Mouse (Mus musculus) heart, embryonic 11.5 days (tissue): ENCODE measurements around the gene Rrp36. TPM values are rescaled to one million over a fixed set of nuclear protein-coding genes. Genes with fewer than 3 reads are reported as not detected.
A peak's percentile ranks its signal among the peaks of the same experiment; 100 is the strongest.

Experiments
- ATAC-seq: fragments of 200-750 bp; cut with Nextera tagmentation; replicated peaks from 2 replicates; pipeline ENCODE4 v1.8.0; 2017; ENCODE audit warnings: moderate library complexity; ENCODE audit not compliant: insufficient number of reproducible peaks, low FRiP score, low TSS enrichment
- H3K27ac ChIP-seq: fragments of 300-500 bp; sonication (generic); 2 replicates; pipeline ENCODE4 v1.5.1; 2014; ENCODE audit warnings: mild to moderate bottlenecking, low read depth, low read length
- H3K27me3 ChIP-seq: fragments of 300-500 bp; sonication (generic); 2 replicates; pipeline ENCODE4 v1.6.1; 2014; ENCODE audit warnings: mild to moderate bottlenecking, low read length, mixed read lengths; ENCODE audit not compliant: control insufficient read depth, insufficient read depth
- H3K36me3 ChIP-seq: fragments of 300-500 bp; sonication (generic); 2 replicates; pipeline ENCODE4 v1.6.1; 2014; ENCODE audit warnings: mild to moderate bottlenecking, low read length, moderate library complexity, mixed read lengths; ENCODE audit not compliant: control insufficient read depth, insufficient read depth
- H3K4me1 ChIP-seq: fragments of 300-500 bp; sonication (generic); 2 replicates; pipeline ENCODE4 v1.6.1; 2014; ENCODE audit warnings: low read length; ENCODE audit not compliant: control insufficient read depth, insufficient read depth
- H3K4me2 ChIP-seq: fragments of 300-500 bp; sonication (generic); 2 replicates; pipeline ENCODE4 v1.6.1; 2014; ENCODE audit warnings: mild to moderate bottlenecking, moderate library complexity
- H3K4me3 ChIP-seq: fragments of 300-500 bp; sonication (generic); 2 replicates; pipeline ENCODE4 v1.5.1; 2014; ENCODE audit warnings: low read depth, low read length
- H3K9ac ChIP-seq: fragments of 300-500 bp; sonication (generic); 2 replicates; pipeline ENCODE4 v1.6.1; 2014; ENCODE audit warnings: mild to moderate bottlenecking, low read depth, low read length, moderate library complexity
- H3K9me3 ChIP-seq: fragments of 300-500 bp; sonication (generic); replicated peaks from 2 replicates; pipeline ENCODE4 v1.6.1; 2016; ENCODE audit warnings: low read length; ENCODE audit not compliant: control insufficient read depth
- WGBS: fragments of 180-500 bp; shearing (Covaris S2); extraction: QIAGEN DNeasy Blood & Tissue Kit; methylation state at CpG from one replicate; pipeline ENCODE4 v1.1.7; 2014; ENCODE audit not compliant: insufficient replicate concordance; 5-methylcytosine and 5-hydroxymethylcytosine counted together
- polyA plus RNA-seq: library from polyadenylated mRNA; unstranded; fragments of >200 nt; fragmentation: Nextera tagmentation; extraction: Ambion mirVana; gene quantifications from 2 replicates; pipeline ENCODE4 v1.2.1, GENCODE M21; 2014

Rrp36 gene
- polyA plus RNA-seq = 37.0 and 40.8 TPM in 2 replicates

DNA sequence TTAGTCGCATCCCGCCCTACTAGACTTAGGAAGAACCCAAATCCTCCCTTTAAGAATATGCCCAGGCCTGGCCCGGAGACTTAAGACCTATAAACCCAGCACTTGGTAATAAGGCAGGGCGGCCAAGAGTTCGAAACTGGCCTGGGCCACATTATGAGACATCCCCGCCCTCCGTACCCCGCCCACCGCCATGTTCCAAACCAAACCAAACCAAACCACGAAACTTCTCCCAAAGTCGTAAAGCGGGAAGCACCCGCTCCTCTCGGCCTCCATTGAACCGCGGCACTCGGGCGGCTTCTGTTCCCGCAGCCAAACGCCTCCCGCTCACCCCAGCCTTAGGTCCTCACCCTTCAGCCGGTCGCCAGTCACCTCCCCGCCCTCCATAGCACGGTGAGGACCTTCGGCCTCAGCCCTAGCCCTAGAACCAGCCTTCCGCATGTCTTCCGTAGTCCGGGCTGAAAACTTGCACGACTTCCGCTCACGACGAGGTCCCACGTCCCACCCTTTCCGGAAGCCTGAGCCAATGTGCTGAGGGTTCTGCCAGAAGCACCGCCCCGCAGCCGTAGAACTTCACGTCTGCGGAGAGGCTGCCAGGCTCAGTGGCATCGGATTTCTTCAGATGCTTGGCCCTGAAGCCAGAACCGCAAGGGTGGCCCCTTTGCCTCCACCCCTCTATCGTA lies at the start of gene Rrp36:
Gene Rrp36 (minus strand): TSS at position 503 of the 680 bp plus-strand sequence.
- peaks cover 25% of the 10 kb centered on the region for H3K4me1 ChIP-seq
- peak; percentile 83 for ATAC-seq
- H3K27me3 ChIP-seq = no peaks in the 10 kb centered on the region
- H3K36me3 ChIP-seq = peaks cover 32% of the 10 kb centered on the region
- WGBS = 1% methylated on average over 43 of the region's 43 CpGs
- H3K27ac ChIP-seq = peak within 1 kb of the TSS; percentile 61
- peak within 1 kb of the TSS; percentile 68 for H3K4me3 ChIP-seq
- no peaks in the 10 kb centered on the region for H3K9me3 ChIP-seq
- H3K9ac ChIP-seq = peak within 1 kb of the TSS; percentile 79
- H3K4me2 ChIP-seq = peak within 1 kb of the TSS; percentile 85

- no peak overlapping the region for H3K27ac ChIP-seq
- H3K4me3 ChIP-seq = no peak overlapping the region
- no peak overlapping the region for H3K9ac ChIP-seq
- no peak for ATAC-seq
- H3K36me3 ChIP-seq = peaks cover 5% of the 10 kb centered on the region
- no peaks in the 10 kb centered on the region for H3K27me3 ChIP-seq
- 90% methylated on average over 7 of the region's 7 CpGs for WGBS
- H3K4me2 ChIP-seq = no peak overlapping the region
- H3K9me3 ChIP-seq = no peaks in the 10 kb centered on the region
- peaks cover 5% of the 10 kb centered on the region; the same call in 1 of the 2 replicates for H3K4me1 ChIP-seq
These were observed 46.9 kb upstream of the Rrp36 start for GRCm38 (mm10) chr17:46721077-46721476.

GRCm38 (mm10) chr17:46714756-46715481 lies 40.8 kb upstream of the Rrp36 start:
- no peaks in the 10 kb centered on the region for H3K27me3 ChIP-seq
- H3K4me2 ChIP-seq = no peak overlapping the region
- H3K9ac ChIP-seq = no peak overlapping the region
- H3K9me3 ChIP-seq = no peaks in the 10 kb centered on the region
- H3K4me3 ChIP-seq = no peak overlapping the region
- H3K36me3 ChIP-seq = peaks cover 15% of the 10 kb centered on the region
- H3K27ac ChIP-seq = no peak overlapping the region
- peaks cover 11% of the 10 kb centered on the region for H3K4me1 ChIP-seq
- 93% methylated on average over 11 of the region's 11 CpGs for WGBS
- ATAC-seq = no peak

GRCm38 (mm10) chr17:46713849-46714248 lies 39.7 kb upstream of the Rrp36 start:
- Histone ChIP-seq H3K9ac (no peak overlapping the region), H3K36me3 (peaks cover 15% of the 10 kb centered on the region), H3K9me3 (no peaks in the 10 kb centered on the region), H3K4me3 (no peak overlapping the region), H3K4me2 (no peak overlapping the region), H3K27ac (no peak overlapping the region), H3K4me1 (peaks cover 11% of the 10 kb centered on the region), H3K27me3 (no peaks in the 10 kb centered on the region)
- 89% methylated on average over 9 of the region's 9 CpGs for WGBS
- ATAC-seq = no peak

DNA sequence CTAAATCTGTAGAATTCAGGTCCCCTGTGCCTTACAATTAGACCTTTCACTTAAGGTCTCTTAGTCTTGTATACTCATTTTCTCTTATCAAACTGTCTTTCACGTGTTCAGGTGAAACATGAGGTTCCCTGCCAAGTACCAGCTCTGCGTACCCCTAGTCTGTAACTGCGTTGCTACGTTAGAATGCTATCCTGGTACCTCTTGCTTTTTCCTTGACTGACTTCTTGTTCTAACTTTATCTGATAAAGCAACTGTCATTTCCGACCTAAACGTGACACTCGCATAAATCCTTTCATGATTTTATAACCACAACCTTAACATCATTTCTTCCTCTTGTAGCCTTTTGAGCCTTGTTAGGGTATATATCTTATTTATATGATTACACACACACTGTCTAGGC lies 38.3 kb upstream of the Rrp36 start:
- peak overlapping the region; percentile 99 for H3K4me3 ChIP-seq
- no peak for ATAC-seq
- H3K4me2 ChIP-seq = peak overlapping the region; percentile 99
- 62% methylated on average over 7 of the region's 7 CpGs for WGBS
- no peaks in the 10 kb centered on the region for H3K27me3 ChIP-seq
- no peaks in the 10 kb centered on the region for H3K9me3 ChIP-seq
- H3K27ac ChIP-seq = no peak overlapping the region; the same call in 1 of the 2 replicates
- peak overlapping the region; percentile 90 for H3K9ac ChIP-seq
- peaks cover 15% of the 10 kb centered on the region for H3K36me3 ChIP-seq
- H3K4me1 ChIP-seq = peaks cover 11% of the 10 kb centered on the region

DNA sequence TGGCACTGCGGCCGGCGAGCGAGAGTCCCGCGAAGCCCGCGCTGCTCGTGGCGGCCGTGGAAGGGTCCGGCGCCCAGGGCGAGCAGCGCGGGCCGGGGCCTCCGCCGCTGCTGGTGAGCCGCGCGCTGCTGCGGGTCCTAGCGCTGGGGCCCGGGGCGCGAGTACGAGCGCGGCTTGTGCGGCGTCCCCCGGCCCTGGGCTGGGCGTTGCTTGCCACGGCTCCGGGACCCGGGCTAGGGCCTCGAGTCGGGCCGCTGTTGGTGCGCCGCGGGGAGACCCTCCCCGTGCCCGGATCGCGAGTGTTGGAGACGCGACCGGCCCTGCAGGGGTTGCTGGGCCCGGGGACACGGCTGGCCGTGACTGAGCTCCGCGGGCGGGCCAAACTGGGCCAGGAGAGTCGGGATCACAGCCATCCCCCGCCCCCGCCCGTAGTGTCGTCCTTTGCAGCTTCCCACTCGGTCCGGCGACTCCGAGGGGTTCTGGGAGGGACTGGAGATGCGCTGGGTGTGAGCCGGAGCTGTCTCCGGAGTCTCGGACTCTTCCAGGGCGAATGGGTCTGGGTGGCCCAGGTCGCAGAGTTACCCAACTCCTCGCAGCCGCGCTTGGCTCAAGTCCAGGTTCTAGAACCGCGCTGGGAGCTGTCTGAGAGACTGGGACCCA lies 37.6 kb upstream of the Rrp36 start:
- H3K4me2 ChIP-seq = peak overlapping the region; percentile 99
- WGBS = under 1% methylated on average over 73 of the region's 76 CpGs
- peak overlapping the region; percentile 99 for H3K4me3 ChIP-seq
- peak overlapping the region; percentile 68 for H3K27ac ChIP-seq
- no peaks in the 10 kb centered on the region for H3K9me3 ChIP-seq
- H3K4me1 ChIP-seq = peaks cover 11% of the 10 kb centered on the region
- H3K9ac ChIP-seq = peak overlapping the region; percentile 90
- 0 out of 2 replicates have a peak, but pooled peaks have one; percentile 17 for ATAC-seq
- no peaks in the 10 kb centered on the region for H3K27me3 ChIP-seq
- peaks cover 15% of the 10 kb centered on the region for H3K36me3 ChIP-seq

DNA sequence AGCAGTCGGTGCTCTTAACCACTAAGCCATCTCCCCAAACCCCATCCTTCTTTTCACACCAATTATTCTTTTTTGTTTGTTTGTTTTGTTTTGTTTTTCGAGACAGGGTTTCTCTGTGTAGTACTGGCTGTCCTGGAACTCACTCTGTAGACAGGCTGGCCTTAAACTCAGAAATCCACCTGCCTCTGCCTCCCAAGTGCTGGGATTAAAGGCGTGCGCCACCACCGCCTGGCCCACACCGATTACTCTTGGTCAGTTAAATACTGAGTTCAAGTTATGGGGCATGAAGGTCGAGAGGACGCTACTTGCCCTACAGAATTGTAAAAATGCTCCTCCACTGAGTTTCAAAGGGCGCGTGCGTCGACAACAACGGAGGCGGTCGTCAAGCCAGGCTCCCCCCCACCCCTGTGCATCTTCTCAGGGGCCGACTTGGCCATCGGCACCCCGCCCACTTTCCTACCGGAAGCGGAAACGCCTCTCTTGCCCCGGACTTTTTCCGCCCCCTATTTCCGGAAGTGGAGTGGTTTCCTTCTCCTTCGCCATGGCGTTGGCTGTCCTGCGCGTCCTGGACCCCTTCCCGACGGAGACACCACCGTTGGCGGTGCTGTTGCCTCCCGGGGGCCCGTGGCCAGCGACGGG lies 36.9 kb upstream of the Rrp36 start, which contains the start of gene Pex6:
Gene Pex6 (plus strand): TSS at position 505 of the 639 bp plus-strand sequence.
- peak within 1 kb of the TSS; percentile 68 for H3K27ac ChIP-seq
- H3K4me3 ChIP-seq = peak within 1 kb of the TSS; percentile 99
- whole genome bisulfite sequencing = 8% methylated on average over 36 of the region's 36 CpGs

More for the DNA sequence above, 36.9 kb upstream of the Rrp36 start, which contains the start of gene Pex6:
- Histone ChIP-seq H3K27me3 (no peaks in the 10 kb centered on the region), H3K36me3 (peaks cover 12% of the 10 kb centered on the region), H3K4me2 (peak within 1 kb of the TSS; percentile 99), H3K9ac (peak within 1 kb of the TSS; percentile 90), H3K4me1 (peaks cover 14% of the 10 kb centered on the region), H3K9me3 (no peaks in the 10 kb centered on the region)
- ATAC-seq = peak; percentile 86
